Mouse (Mus musculus): ENCODE data around the gene Mcub. TPM values are rescaled to one million over a fixed set of nuclear protein-coding genes. Genes with fewer than 3 reads are reported as not detected.
A peak's percentile ranks its signal among the peaks of the same experiment; 100 is the strongest.

The Mcub gene
- total RNA-seq (2021), result 1 to 10 TPM; 2.2 to 2.6 TPM
- long read RNA-seq, experiment 1, partial matches to known transcripts, result 0 of 3 reads
- long read RNA-seq, experiment 1, other reads (novel, unspliced or antisense), result 1 of 3 reads
- long read RNA-seq, experiment 2, partial matches to known transcripts, result 0 of 5 reads
- long read RNA-seq, experiment 2, other reads (novel, unspliced or antisense), result 2 of 5 reads

DNA sequence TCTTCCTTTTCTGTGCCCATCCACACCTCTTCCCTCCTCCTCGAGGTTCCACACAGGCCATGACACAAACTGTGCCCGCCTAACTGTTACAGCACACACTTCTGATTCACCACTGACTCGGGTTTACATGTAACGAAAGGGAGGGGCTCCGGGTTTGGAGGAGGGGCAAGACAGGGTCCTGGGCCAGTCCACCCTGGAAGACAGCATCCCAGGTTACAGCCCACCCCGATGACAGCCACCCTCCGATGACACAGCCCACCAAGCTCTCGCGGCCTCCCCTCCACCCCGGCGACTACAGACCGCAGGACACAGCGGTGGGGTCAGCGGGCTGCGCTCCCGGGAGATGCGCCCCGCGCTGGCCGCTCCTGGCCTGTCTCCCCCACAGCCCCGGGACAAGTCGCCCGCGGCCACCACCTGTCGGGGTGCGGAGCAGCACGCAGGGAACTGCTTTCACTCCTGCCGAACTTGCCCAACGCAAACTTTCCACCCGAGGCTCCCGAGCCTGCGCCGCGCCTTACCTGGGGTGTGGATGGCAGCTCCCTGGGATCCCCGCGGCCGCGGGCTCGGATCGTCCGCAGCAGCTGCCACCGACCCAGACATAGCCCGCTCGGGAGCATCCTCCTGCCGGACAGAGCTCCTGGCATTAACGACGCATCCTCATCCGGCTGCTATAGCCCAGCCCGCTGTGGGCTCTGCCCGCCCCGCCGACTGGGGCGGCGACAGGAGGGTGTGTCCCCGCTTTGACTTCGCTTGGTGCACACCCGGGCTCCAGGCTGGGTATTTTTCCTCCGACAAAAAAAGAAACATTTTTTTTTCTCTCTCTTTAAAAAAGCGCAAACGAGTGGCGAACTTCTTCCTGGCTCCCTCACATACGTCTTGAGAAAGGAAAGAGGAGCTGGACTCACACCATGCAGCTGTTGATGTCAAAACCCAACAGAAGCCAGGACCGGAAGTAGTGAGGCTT, at the start of gene Mcub:
Gene Mcub, minus strand, starts transcription at position 775 of the 964 bp plus-strand sequence.
- intact Hi-C loops (cut with DNase I), result no loop called here
- peak; percentile 44 to 62 for DNase-seq

DNA sequence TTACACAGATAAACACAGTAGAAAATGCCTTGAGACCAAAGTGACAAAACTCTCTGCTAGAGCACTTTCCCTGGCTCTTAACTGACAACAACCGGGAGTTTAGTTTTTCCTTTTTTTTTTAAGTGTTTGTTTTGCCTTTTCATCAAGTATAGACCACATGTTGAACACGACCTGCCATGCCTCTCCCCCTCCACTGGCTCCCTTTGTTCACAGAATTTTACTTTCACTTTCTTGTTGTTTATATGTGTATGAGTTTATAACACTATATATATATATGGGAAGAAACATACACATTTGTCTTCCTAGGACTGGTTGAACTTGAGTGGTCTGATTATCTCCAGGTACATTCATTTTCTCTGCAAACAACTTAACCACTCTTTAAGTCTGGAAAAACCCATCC, 42.9 kb upstream of the Mcub start:
- intact Hi-C loops (cut with DNase I), result loop anchor here (5.0 kb wide), 1 partner anchor 49 kb away; the partner anchor contains the start of gene Sec24b
- DNase-seq, result no peak

DNA sequence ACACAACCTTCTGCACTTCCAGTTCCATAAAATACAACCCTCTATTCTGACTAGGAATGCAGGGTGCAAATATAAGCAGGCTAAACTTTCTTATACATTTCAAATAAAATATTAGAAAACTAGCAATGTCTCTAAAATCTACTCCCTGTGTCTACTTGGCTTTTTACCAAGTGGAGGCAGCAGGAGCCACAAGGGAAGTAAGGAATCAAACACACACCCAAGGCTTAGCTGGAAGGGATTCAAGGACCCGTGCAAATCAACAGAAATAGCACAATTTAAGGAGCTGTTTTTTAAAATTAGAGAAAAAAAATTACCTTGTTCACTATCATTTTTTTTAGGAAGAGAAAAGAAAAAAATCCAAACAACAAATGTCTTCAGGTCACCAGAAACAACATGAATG, 41.2 kb upstream of the Mcub start:
- intact Hi-C loops (cut with DNase I), result loop anchor here (5.0 kb wide), 1 partner anchor 51 kb away; the partner anchor contains the start of gene Sec24b
- no peak for DNase-seq

DNA sequence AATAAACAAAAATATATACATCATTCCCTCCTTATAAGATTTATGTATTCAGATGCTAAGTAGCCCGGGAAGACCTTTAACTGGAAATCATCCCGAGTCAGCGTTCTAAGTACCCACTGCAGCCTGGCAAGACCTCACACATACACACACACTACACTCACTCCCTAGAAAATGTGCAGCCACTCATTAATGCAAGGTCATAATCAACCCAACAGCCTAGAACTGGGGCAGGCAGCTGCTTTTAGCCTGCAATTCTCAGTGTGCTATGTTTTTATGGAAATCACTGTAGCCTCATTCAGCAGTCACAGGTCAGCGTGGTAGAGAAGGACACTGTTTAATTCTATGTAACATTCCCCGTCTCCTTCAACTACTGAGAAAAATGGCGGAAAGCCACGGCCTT, 36.1 kb upstream of the Mcub start:
- DNase-seq, result no peak
- intact Hi-C loops (cut with DNase I), result no loop called here

DNA sequence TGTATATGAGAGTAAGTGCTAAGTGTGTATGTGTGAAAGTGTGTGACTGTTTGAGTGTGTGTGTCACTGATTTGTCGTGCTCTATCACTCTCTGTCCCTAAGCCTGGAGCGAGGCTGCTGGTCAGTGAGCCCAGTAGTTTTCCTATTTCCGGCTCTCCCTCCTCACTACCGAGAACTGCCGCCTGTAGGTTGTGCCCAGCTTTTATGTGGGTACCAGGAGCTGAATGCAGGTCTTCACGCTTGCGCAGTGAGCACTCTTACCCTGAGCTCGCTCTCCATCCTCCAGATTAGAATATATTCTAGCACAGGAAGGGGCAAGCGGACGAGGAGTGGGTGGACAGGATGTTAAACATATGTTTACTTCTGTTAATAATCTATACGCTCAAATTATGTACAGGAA, 30.9 kb upstream of the Mcub start:
- intact Hi-C loops (cut with DNase I), result no loop called here
- no peak for DNase-seq

DNA sequence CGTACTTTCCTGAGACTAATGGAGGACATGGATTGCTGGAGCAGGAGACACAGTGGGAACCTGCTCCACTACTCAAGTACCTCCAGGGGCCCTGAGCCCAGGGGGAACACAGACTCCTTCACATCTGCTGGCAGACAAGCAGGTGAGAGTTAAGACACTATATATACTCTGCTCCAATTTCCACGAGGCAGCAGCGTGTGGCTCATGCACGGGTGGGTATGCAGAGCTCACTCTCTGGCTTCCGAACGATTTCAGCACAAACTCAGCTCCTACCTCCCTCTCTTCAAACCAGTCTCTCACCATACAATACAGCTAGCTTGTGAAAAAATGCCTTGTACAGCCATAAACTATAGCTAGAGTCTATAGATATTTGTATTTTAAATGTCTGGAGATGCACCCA, 28.5 kb upstream of the Mcub start:
- no peak for DNase-seq
- intact Hi-C loops (cut with DNase I), result no loop called here

DNA sequence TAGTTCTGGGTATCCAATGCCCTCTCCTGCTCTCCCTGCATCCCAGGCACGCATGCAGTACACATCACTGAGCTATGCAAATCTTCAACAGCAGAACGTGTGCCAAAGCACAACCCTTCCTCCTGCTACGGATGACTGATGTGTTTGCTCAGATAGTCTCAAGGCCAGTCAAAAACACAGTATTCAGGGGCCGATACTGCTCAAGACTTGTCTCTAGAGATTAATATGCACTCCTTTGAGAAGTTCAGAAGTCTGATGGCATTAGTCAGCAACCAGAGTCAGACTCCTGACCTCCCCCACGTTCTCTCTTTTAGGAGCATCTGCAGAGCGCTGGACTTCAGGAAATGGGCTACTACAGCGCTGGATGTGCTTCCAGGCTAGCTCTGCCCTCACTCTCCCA, 28.0 kb upstream of the Mcub start:
- intact Hi-C loops (cut with DNase I), result no loop called here
- DNase-seq, result peak in 1 of 2 experiments; percentile 5

DNA sequence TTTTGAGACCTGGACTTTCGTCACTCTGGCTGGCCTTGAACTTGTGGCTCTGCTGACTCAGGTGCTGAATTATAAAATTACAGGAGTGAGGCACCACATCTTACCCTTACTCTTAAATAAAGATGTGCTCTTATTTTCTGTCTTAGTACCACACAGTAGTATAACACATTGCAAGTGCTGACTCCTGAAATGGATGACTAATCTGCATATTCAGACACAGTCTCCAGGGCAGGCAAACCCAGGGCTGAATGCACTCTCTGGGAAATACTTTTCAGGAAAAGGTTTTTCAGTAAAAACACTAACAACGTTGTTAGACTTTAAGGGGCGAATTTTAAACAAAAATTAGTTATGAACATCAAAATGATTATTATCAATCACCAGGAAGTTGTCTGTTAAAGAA, 27.3 kb upstream of the Mcub start:
- intact Hi-C loops (cut with DNase I), result no loop called here
- DNase-seq, result no peak

DNA sequence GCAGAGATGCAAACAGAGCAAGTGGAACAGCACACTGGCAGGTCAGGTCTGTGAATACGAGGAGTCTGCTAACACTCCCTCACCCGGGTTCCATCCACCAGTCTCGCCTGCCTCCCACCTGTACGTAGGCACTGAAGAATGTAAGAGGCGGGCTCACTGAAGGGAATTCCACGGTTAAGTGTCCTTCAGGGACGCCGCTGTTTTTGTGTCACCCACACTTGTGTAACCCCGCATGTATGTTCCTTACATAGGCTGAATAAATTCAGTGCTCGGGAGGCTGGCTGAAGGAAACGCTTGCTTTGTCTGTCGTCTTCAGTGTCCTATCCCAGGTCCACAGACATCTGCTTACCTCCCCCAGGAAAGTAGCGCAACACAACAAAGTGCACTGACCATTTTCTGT, 17.3 kb upstream of the Mcub start:
- intact Hi-C loops (cut with DNase I), result no loop called here

DNA sequence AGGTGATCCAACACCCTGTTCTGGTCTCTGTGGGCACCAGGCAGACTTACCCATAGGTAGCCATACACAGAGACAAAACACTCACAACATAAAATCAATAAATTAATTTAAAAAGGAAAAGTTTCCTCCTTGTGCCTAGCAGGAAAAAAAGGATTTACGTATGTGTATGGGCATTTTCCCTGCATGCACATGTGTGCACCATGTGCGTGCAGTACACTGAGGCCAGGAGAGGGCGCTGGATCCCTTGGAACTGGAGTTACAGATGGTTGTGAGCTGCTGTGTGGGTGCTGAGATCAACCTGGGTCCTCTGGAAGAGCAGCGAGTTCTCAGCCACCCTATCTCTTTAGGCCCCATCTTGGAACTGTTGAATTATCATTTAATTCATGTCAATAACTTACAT, 15.3 kb upstream of the Mcub start:
- intact Hi-C loops (cut with DNase I), result no loop called here
- DNase-seq, result no peak

More for the DNA sequence above, 17.3 kb upstream of the Mcub start:
- DNase-seq, result no peak

DNA sequence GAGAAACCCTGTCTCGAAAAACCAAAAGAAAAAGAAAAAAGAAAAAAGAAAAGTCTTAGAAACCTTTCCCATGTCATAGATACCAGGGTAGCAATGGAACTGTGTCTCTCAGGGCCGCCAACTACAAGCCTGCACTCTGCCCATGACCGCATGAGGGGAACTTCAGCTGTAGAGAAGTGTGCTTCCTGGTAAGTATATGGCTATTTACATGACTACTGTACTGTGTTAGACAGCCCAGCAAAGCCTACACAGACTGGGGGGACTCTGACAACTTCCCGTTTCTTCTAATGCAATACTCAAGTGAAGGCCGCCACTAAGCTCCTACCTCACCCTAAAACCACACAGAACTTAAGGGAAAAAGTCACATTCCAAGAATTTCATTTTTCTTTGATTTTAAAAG, 14.8 kb upstream of the Mcub start:
- intact Hi-C loops (cut with DNase I), result no loop called here

DNA sequence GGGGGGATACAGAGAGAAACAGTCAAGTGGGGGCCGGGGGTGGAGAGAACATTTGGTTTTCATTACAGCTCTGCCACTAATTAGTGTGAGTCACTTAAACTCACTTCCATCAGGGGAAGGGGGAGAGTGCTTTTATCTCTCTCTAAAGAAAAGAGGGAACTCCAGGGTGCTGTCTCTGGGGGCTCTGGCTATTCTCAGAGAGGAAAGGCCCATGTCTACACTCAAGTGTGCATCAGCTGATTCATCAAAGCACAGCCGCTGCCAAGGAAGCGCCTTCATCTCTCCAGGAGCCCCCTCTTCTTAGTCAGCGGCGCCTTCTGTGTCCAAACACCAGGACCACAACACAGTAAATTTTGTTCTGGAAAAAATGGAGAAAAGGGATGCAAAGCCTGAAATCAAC, 12.3 kb upstream of the Mcub start:
- no peak for DNase-seq
- intact Hi-C loops (cut with DNase I), result no loop called here

More for the DNA sequence above, 14.8 kb upstream of the Mcub start:
- DNase-seq, result no peak

DNA sequence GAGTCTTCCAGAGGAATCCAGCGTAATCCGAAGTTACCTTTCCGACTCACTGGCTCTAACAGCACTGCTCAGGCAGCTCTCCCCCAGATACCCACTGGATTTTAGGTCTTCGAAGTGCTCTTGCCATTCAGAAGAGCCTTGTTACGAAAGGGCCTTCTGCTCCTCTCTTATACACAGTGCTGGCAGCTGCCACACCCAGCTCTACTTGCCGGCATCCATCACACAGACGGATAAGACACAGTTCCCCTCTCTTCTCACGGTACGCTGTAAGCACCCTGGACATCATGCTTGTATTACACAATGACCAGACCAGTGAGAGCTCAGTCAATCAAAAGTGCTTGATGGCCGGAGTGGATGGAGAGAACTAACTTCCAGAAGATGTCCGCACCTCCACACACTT, 11.8 kb upstream of the Mcub start:
- intact Hi-C loops (cut with DNase I), result no loop called here
- no peak for DNase-seq

DNA sequence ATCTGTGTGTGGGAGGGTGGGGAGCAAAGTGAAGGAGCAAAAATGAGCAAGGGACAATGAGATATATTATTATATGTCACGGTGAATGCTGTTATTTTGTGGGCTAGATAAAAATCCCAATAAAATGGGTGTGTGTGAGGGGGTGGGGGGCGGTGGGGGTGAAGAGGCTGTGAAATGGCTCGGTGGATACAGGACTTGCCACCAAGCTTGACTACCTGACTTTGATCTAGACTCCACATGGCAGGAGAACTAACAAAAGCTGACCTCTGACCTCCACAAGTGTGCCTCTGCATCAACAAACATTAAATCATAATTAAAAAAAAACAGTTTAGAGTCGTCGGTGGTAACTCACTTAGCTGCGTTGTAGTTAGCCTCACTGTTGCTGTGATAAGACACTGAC, 9.5 kb upstream of the Mcub start:
- intact Hi-C loops (cut with DNase I), result no loop called here
- no peak for DNase-seq

DNA sequence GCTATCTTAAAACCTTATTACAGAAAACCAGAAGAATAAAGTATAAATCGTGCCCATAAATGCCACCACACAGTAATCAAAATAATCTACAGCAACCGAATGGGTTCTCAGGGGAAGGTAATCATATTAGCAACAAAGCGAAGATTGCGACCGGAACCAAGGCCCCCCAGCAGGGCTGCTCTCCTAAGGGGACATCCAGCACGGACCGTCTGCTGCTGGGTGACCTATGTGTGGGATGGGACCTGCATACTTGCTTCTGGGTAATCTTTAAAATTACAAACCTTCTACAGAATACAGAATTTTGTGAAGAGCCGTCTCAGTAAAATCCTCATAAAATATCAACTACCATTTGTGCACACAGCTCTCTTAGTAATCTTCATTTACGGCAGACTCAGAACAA, 8.7 kb upstream of the Mcub start:
- no peak for DNase-seq
- intact Hi-C loops (cut with DNase I), result no loop called here

DNA sequence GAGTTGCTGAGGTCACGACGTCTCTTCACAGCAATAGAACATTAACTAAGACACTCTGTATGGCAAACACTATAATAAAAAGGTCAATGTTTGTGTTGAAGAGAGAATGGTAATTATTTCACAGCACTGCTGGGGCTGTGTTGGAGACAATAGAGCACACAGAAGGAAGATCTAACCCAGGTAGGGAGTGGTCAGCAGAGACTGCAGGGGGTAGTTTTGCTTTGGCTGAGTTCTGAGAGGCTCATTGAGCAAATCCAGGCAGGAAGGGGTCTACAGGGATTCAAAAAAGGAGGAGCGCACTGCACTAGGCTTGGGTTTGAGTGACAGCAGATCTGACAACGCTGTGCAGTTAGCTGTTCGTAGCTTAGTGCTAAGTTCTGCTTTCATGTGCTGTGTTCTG, 6.3 kb upstream of the Mcub start:
- intact Hi-C loops (cut with DNase I), result no loop called here
- no peak for DNase-seq

DNA sequence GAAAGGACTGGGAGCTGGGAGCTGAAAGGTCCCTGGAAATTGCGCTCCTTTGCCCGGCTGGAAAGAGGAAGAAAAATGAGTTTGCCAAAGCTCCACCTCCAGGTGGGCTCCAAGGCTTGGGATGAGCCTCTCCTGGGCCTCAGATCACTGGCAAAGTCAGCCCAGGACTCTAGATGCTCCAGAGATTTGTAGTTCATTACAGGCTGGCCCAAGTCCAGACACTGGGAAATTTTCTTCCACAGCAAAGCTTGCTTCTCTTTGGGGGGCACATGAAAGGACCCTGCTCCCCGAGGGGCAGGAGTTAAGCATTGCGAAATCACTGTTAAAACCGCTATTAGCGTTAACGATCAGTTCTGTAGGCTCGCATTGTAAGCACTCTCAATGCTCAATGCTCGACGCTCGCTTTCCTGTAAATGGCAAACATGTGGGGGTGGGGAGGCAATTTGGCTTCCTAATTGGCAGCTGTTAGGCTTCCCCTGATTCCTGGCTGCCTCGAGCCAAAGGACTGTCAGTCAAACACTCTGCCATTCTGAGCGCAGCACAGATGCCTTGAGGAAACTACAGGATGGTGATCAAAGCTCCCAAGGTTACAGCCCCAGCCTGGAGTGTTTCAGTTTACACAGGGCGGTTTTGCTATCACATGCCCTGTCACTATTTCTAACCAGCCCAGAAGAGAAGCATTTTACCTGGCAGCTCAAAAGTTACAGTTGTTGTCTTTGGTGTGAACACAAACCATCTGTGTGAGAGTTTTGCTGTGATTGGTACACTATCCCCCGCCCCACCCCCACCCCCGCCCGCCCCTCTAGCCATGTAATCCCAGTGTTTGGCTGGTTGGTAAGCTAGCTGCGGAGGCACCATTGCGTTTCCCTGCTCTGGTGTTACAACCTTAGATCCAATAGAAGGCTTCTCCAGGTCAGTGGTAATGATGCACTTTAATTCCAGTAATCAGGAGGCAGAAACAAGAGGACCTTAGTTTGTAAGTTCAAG, 816 bp upstream of the Mcub start:
- DNase-seq, result peak in 1 of 2 experiments; percentile 26
- intact Hi-C loops (cut with DNase I), result no loop called here

DNA sequence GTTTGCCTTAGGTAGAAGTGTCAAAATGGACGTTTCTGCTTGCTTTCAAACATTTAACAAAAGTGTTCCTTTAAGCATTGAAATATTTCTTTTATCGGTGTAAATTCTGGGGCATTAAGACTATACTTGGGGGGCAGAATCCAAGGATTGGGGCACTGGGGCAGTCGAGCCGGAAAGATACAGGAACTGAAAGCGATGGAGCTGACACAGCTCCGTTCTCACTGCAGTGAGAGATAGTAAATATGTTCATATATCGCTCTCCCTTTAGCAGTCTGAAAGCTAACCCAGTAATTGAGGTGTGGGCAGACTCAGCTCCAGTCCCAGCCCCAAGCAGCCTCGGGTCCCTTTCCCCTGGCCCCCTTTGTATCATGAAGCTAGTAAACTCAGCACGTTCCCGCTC, 975 bp downstream of the Mcub start:
- no peak for DNase-seq
- intact Hi-C loops (cut with DNase I), result no loop called here

DNA sequence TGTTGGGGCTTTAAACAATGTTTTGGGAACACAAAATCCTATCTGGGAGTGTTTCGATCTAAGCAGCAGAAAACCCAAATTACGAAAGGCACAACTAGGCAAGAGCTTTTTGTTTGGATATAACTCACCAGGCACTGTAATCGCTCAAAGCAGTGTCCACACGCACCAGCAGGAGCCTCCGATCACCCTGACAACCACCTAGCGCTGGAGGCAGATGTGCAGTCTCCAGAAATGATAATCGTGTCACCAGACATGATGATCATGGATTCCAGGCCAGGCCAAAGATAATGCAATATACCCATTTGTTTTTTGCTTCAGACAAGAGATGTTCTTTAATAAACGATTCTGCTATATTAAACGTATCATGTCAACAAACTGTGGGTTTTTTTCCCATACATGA, 2.1 kb downstream of the Mcub start:
- DNase-seq, result no peak
- intact Hi-C loops (cut with DNase I), result no loop called here

DNA sequence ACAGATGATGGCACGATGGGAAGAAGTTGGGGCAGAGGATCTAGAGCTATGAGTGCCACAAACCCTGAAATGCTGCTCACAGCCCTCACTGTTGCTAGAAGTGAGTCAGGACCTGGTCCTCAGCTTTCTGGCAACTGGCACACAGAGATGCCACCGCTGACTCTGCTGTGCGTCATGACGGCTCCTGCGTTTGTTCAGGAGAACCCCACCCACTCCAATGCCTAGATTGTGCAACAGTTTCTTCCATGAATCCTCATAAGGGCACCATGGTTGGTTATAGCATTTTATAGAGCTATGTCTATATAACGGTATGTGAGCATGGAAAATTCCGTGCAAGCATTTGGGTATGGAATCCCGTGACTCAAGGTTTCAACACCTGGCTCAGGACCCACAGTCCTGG, 5.3 kb downstream of the Mcub start:
- DNase-seq, result no peak
- intact Hi-C loops (cut with DNase I), result no loop called here

DNA sequence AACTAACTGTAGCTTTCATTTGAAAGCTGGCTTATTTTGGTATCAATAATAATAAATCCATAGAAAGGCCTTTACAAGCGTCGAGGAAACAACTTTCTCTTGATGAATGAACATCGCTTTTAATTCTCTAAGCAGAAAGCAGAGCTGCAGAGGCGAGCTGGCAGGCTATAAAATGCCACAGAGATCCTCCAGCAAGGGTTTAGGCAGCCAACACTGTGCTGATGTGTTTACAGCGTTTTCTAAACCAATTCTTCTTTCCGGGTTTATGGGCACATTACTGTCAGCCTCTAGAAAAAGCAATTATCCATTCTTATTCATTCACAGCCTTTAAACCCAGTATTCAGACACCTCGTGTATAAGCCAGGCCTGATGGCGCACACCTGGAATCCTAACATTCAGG, 7.5 kb downstream of the Mcub start:
- intact Hi-C loops (cut with DNase I), result no loop called here
- DNase-seq, result no peak
